Mouse (Mus musculus): Measurements from ENCODE around the gene Dip2b.

GRCm38 (mm10) chr15:100166464-100166863, 128.0 kb downstream of the Dip2b start:
- no peak for TF ChIP-seq CTCF (IDR thresholded peaks at IDR 0.05; ENCODE audit: control insufficient read depth, insufficient read depth, insufficient read length)
- no peak for TF ChIP-seq USF1 (IDR thresholded peaks at IDR 0.05; ENCODE audit: low read depth)
- no peak for TF ChIP-seq MAX (IDR thresholded peaks at IDR 0.05)
- TF ChIP-seq CEBPB (IDR thresholded peaks at IDR 0.05; ENCODE audit: low read depth): no peak
- TF ChIP-seq MYOG (IDR thresholded peaks at IDR 0.05; ENCODE audit: control insufficient read depth, extremely low read depth, insufficient read length): no peak
